Mouse (Mus musculus) regulatory T cell (primary cell): Measurements from ENCODE around the gene Nup107.

Experiments used
- in situ Hi-C: fragments of 300-600 bp; cut with MboI, MseI; formaldehyde crosslinking; loops from one replicate; pipeline ENCODE4 v1.15.1; 2025; ENCODE audit warnings: high pct_unique_total_duplicates

Gene Nup107

DNA sequence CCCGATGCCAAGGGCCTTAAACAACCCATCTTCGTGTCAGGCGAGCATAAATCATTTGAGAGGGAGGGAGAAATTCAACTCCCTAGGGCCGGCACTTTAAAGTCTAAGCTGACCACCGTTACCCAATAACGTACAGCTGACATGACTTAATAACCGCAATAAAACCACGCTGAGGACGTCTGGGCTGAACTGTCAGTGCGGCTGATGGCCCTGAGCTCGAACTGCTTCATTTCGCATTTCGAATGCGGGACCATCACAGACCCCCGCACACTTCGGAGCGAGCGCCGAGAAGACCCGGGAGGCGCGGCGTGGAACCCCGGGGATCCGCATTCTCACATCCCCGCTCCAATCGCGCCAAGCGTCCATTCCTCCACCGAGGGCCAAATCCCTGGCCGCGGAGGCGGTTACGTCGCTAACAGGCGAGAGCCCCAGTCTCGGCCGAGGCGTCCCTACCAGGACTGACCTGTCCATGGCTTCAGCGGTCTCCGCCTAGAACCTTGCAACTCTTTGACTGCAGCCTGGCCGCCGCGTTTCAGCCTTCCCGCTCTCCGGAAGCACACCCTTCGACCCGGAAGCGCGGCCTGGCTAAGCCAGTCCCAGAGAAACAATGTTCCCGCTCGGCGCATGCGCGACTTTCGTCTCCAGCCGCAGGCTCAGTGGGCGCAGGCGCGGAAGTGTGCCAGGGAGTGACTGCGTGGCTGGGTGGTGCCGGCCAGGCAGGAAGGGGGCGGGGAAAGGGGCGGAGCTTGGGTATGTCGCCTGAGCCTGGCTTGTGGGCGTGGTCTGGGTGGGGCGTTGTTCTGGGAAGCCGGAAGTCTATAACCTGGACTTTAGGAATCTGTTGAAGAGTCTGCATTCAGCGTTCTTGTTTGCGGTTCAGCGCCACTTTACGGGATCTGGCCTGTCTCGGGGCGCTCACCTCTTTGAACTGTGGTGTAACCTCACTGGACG is at the start of gene Nup107:
Gene Nup107, minus strand, starts transcription at position 565 of the 951 bp plus-strand sequence.
- in situ Hi-C loops: no loop called here

DNA sequence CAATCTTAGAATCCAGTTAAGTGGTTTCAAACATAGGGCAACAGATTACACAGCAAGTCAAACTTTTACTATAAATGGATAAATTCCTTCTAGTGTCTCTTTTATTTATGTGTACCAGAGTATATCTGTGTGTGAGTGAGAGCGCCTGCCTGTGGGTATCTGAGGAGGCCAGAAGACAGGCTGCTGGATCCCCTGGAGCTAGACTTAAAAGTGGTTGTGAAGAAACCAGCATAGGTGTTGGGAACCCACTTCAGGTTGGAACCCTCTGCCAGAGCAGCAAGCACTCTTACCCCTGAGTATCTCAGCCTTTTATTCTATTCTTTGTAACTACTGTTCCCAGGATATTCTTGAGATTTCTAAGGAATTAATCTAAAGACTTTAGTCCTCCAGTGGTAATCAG is 49.3 kb upstream of the Nup107 start:
- in situ Hi-C loops: no loop called here

- in situ Hi-C loops: no loop called here
Measured at GRCm38 (mm10) chr10:117840431-117840995, 48.0 kb upstream of the Nup107 start.

GRCm38 (mm10) chr10:117839737-117840136 is 47.2 kb upstream of the Nup107 start:
- in situ Hi-C loops: loop anchor here (10.0 kb wide), 1 partner anchor 1255 kb away; the partner anchor contains the start of gene Cnot2

- in situ Hi-C loops: loop anchor here (10.0 kb wide), 1 partner anchor 1254 kb away; the partner anchor contains the start of gene Cnot2
Measured at GRCm38 (mm10) chr10:117838924-117839323, 46.4 kb upstream of the Nup107 start.

DNA sequence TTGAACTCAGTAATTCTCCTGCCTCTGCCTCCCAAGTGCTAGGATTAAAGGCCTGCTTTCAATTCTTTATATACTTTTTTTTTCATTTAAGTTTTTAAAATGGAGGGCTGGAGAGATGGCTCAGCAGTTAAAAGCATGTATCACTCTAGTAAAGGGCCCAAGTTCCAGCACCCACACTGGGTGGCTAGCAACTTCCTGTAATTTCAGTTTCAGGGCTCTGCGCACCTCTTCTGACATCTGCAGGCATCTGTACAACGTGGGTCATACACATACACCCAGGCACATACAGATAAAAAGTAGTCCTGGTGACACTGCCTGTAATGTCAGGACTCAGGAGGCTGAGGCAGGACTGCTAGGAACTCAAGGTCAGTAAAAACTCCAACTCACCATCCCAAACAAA is 43.8 kb upstream of the Nup107 start:
- in situ Hi-C loops: loop anchor here (10.0 kb wide), 1 partner anchor 1252 kb away; the partner anchor contains the start of gene Cnot2

DNA sequence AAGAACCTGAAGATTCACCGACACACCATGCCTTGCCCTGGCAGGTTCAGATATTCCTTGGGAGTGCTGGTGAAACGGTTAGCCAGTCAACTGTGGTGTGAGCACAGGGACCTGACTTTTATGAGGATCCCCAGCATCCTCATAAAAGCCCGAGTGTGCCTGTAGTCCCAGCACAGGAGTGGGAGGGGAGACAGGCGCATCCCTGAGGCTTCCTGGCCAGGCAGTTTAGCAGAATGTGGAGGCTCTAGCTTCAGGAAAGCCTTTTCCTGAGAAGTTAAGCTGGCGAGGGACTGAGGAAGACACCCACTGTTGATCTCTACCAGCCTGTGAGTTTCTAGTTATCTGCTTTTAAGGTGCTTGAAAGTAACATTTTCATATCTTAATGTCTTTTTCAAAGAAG is 42.9 kb upstream of the Nup107 start:
- in situ Hi-C loops: loop anchor here (10.0 kb wide), 1 partner anchor 1251 kb away; the partner anchor contains the start of gene Cnot2

GRCm38 (mm10) chr10:117830797-117831196 is 38.3 kb upstream of the Nup107 start:
- in situ Hi-C loops: loop anchor here (10.0 kb wide), 1 partner anchor 1246 kb away; the partner anchor contains the start of gene Cnot2

DNA sequence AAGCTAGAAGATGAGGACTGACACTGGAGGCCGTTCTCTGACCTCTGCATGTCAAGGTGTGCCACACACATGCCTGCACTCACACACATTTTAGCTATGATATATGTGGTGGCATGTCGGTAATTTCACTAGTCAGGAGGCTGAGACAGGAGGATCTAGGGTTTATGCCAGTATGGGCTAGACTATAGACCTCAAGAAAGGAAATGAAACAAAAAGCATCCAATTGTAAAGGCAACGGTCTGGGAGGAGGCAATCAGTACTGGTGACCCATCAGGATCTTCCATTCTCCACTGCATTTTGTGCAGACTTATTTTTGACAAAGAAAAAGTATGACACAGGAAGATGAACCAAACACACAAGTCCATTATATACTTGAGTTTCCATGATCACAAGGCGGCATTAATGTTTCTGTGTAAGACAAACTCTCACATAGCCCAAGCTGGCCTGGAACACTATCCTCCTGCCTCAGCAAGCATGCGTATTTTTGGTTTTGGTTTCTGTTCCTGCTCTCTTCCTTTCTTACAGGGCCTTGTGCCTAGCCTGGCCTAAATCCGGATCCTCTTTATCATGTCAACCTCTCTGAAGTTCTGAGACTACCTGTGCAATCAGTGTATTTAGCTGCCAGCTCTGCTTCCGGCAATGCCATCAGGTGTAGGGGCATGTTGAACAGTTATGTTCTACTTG is 37.1 kb upstream of the Nup107 start:
- in situ Hi-C loops: loop anchor here (10.0 kb wide), 1 partner anchor 1245 kb away; the partner anchor contains the start of gene Cnot2

DNA sequence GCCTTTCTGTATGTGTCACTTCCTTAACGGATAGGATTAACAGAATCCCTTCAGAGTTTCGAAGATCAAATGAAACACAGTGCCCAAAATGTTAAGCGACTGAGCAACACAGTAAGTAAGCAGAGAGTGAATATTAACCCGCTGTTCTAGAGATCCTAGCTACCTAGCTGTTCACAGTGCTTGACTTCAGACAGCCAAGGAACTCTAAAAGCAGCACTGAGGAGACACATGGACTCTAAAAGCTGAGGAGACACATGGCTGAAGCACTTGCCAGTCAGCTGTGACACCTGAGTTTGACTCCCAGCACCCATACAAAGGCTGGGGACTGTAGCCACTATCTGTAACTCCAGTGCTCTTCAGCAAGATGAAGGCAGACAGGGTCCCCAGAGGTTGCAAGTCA is 36.5 kb upstream of the Nup107 start:
- in situ Hi-C loops: no loop called here

DNA sequence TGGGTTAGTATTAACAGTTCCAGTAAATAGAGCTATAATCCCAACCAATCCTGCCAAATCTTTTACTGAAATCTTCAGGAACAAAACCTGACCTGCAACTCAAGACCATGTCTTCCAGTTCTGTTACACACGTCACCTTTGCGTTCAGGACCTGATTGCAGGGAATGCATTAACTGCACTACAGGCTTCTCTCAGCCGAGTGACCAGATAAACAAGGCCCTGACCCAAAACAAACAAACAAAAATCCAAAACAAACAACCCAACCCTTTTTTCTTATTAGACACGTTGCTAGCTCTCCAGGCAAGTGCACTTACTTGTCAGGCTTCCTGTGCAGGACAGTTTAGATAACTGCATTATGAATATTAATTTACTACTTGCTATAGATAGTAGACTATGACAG is 36.0 kb upstream of the Nup107 start:
- in situ Hi-C loops: no loop called here

DNA sequence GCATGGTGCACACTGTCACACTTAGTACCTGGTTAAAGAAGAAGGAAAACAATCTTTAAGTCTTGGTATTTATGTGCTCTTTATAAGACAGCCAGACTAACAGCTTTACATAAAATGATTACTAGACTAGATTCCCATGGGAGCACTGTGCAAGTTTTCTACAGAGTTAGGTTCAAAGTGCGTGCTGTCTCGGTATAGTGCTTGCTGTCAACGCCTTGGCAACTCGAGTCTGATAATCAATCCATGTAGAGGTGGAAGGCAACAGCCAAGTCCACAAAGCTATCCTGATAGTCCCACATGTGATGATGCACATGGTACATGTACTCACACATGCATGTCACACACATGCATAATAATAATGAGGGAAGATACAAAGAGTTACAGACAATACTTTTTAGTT is 32.1 kb upstream of the Nup107 start:
- in situ Hi-C loops: no loop called here

GRCm38 (mm10) chr10:117824139-117824538 is 31.6 kb upstream of the Nup107 start:
- in situ Hi-C loops: no loop called here

- in situ Hi-C loops: no loop called here
Measured at GRCm38 (mm10) chr10:117823321-117823720, 30.8 kb upstream of the Nup107 start.

DNA sequence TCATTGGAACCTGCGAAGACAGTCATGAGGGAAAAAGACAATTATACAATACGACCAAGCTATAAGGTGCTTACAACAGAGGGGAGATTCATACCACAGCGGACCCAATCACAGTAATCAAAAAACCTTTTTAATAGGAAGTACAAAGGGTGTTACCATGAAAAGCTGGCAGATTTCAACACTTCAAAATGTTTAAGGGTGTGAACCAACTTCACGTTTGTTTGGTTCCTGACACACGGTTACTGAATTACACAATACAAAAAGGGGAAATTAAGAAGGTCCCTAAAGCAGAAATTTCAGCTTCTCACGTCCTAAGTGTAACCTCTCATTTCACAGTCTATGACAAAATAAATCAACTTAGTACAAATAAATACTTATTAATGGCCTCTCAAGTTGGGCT is 26.1 kb upstream of the Nup107 start:
- in situ Hi-C loops: no loop called here

GRCm38 (mm10) chr10:117816721-117817120 is 24.2 kb upstream of the Nup107 start:
- in situ Hi-C loops: no loop called here

GRCm38 (mm10) chr10:117812501-117812900 is 20.0 kb upstream of the Nup107 start:
- in situ Hi-C loops: no loop called here

GRCm38 (mm10) chr10:117811555-117811954 is 19.1 kb upstream of the Nup107 start:
- in situ Hi-C loops: no loop called here

DNA sequence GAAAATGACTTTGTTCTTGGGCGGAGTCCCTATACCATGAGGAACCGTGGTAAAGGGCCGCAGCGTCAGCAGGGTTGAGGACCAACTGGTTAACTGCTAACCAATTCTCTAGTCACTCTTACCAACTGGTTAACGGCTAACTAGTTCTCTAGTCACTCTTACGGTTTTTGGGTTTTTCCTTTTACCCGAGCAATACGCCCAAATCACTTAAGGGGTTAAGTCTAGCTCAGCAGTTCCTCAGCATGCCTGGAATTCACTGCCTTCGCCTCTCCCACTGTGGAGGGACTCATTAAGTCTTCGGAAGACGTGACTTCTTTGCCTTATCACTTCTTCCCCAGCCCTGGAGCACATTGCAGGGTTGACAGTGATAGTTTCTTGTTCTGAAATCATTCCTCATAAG is 18.0 kb upstream of the Nup107 start:
- in situ Hi-C loops: no loop called here

GRCm38 (mm10) chr10:117808068-117808467 is 15.6 kb upstream of the Nup107 start:
- in situ Hi-C loops: no loop called here

- in situ Hi-C loops: no loop called here
Measured at GRCm38 (mm10) chr10:117805919-117806318, 13.4 kb upstream of the Nup107 start.
